In the genomic region with DNA sequence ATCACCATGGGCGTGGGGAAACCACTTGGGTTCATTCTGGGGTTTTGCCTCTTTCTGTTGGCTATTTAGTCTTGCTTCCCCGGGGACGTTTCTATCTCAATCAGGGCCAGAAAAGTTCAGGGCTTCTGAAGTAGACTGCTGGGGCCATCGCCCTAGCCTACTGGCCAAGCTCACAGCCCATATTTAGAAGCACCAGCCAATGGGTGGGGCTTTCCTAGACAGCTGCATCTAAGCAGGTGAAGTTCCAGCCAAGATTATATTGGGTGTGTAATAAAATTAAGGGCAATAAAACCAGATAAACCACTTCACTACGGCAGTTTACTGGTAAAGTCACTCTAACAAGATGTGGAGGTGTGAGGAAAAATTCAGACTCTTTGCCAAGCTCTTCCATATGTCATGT, we compare ENCODE assay signal across 21 mouse cellular contexts.
DNase-seq lines count a peak whose midpoint lies in the region; ATAC-seq and TF ChIP-seq lines count a peak whose summit lies in the region.
"Had no signal": no experiment of that assay in that cellular context is flagged by ENCODE, and none has a peak within 500 bp of the region (broad histone marks: within the 10 kb centered on the region; RNA-seq: fewer than 3 reads in every experiment).

No protein-coding gene starts in this region.

- H3K9ac ChIP-seq in limb, embryonic 14.5 days (ENCODE audit: low read depth, low read length, severe bottlenecking) = no peak overlapping the region
- H3K9ac ChIP-seq in intestine, embryonic 14.5 days (ENCODE audit: low read length) = no peak overlapping the region
- H3K9ac ChIP-seq: embryonic facial prominence, embryonic 13.5 days; heart, embryonic 13.5 days; hindbrain, embryonic 12.5 days had no signal

- no peaks in the 10 kb centered on the region; the same call in 1 of the 2 replicates for H3K4me1 ChIP-seq in limb, embryonic 14.5 days (ENCODE audit: control insufficient read depth, insufficient read depth, low read length)
- H3K4me1 ChIP-seq in limb, embryonic 10.5 days = peaks cover 15% of the 10 kb centered on the region
- peaks cover 9% of the 10 kb centered on the region for H3K4me1 ChIP-seq in intestine, embryonic 14.5 days (replicated peaks; ENCODE audit: control insufficient read depth, insufficient read depth, low read length)
- H3K4me1 ChIP-seq: hindbrain, embryonic 12.5 days had no signal

- no peak for TF ChIP-seq CTCF in brain, embryonic 14.5 days (IDR thresholded peaks at IDR 0.05; ENCODE audit: borderline replicate concordance, extremely low read depth, insufficient read depth, insufficient read length)

- TF ChIP-seq POLR2A in limb, embryonic 14.5 days (IDR thresholded peaks at IDR 0.05; ENCODE audit: borderline replicate concordance, extremely low read depth, insufficient read depth, insufficient read length) = no peak
- no peak for TF ChIP-seq POLR2A in brain, embryonic 14.5 days (IDR thresholded peaks at IDR 0.05; ENCODE audit: borderline replicate concordance, extremely low read depth, insufficient read depth, insufficient read length, poor library complexity, severe bottlenecking)

- DNase-seq in limb, embryonic 14.5 days (ENCODE audit: low spot score) = peak; percentile 48
- DNase-seq in limb, embryonic 10.5 days (ENCODE audit: low spot score) = no peak
- peak; percentile 14 for DNase-seq in brain, embryonic 14.5 days (ENCODE audit: low read depth)
- no peak for DNase-seq in intestine, embryonic 14.5 days (ENCODE audit: low spot score)
- DNase-seq in large intestine, adult 2 months (ENCODE audit: low read depth, low spot score) = peak; percentile 90
- DNase-seq in heart, postnatal 10 days = no peak
- no peak for DNase-seq in lung, postnatal 10 days
- DNase-seq: adrenal gland, adult 8-10 months; adrenal gland, postnatal 36 days; cerebellum, adult 11-12 months; cerebellum, adult 9-10 months; cerebellum, postnatal 25 days; gastrocnemius, postnatal 25 days; heart, postnatal 4 days; kidney, adult 18-20 months had no signal

- no peaks in the 10 kb centered on the region for H3K27me3 ChIP-seq in limb, embryonic 14.5 days (ENCODE audit: control insufficient read depth, insufficient read depth, low read length)
- no peaks in the 10 kb centered on the region for H3K27me3 ChIP-seq in limb, embryonic 10.5 days (ENCODE audit: low read depth, poor library complexity, severe bottlenecking)
- no peaks in the 10 kb centered on the region for H3K27me3 ChIP-seq in intestine, embryonic 14.5 days (replicated peaks; ENCODE audit: control insufficient read depth, insufficient read depth, low read length)
- H3K27me3 ChIP-seq: embryonic facial prominence, embryonic 13.5 days; heart, embryonic 13.5 days; hindbrain, embryonic 12.5 days had no signal

- peak; percentile 60; the same call in 1 of the 2 replicates for ATAC-seq in limb, embryonic 14.5 days (ENCODE audit: low FRiP score, low read depth)
- peak; percentile 83; the same call in 1 of the 2 replicates for ATAC-seq in intestine, embryonic 14.5 days (replicated peaks; ENCODE audit: low FRiP score, low TSS enrichment, low read depth)
- ATAC-seq: forebrain, embryonic 16.5 days; hindbrain, postnatal 0 days had no signal

- no peak overlapping the region for H3K27ac ChIP-seq in limb, embryonic 14.5 days (replicated peaks; ENCODE audit: low read depth, low read length)
- no peak overlapping the region for H3K27ac ChIP-seq in limb, embryonic 10.5 days
- no peak overlapping the region for H3K27ac ChIP-seq in intestine, embryonic 14.5 days (ENCODE audit: low read depth)
- H3K27ac ChIP-seq: embryonic facial prominence, embryonic 13.5 days; forebrain, embryonic 10.5 days; heart, embryonic 13.5 days; hindbrain, embryonic 12.5 days; hindbrain, postnatal 0 days had no signal

- no peak overlapping the region for H3K4me3 ChIP-seq in limb, embryonic 14.5 days (replicated peaks; ENCODE audit: low read length)
- H3K4me3 ChIP-seq in limb, embryonic 10.5 days = no peak overlapping the region
- no peak overlapping the region for H3K4me3 ChIP-seq in intestine, embryonic 14.5 days (ENCODE audit: low read depth, low read length)
- H3K4me3 ChIP-seq: embryonic facial prominence, embryonic 13.5 days; forebrain, embryonic 10.5 days; heart, embryonic 13.5 days; hindbrain, embryonic 12.5 days had no signal

- 51% methylated on average over 5 of the region's 5 CpGs for WGBS in limb, embryonic 14.5 days
- WGBS in limb, embryonic 10.5 days = 72% methylated on average over 5 of the region's 5 CpGs
- 70% methylated on average over 5 of the region's 5 CpGs for WGBS in intestine, embryonic 14.5 days
- 22% methylated on average over 5 of the region's 5 CpGs for WGBS in large intestine, adult 2 months

- H3K9me3 ChIP-seq in limb, embryonic 14.5 days (ENCODE audit: control insufficient read depth, low read length) = no peaks in the 10 kb centered on the region
- no peaks in the 10 kb centered on the region for H3K9me3 ChIP-seq in limb, embryonic 10.5 days (replicated peaks)
- no peaks in the 10 kb centered on the region for H3K9me3 ChIP-seq in intestine, embryonic 14.5 days (ENCODE audit: control insufficient read depth, low read length)
- H3K9me3 ChIP-seq: embryonic facial prominence, embryonic 13.5 days; forebrain, embryonic 10.5 days; heart, embryonic 13.5 days; hindbrain, embryonic 12.5 days had no signal

- H3K36me3 ChIP-seq in limb, embryonic 14.5 days (ENCODE audit: control insufficient read depth, insufficient read depth, low read length) = no peaks in the 10 kb centered on the region
- no peaks in the 10 kb centered on the region for H3K36me3 ChIP-seq in limb, embryonic 10.5 days
- no peaks in the 10 kb centered on the region for H3K36me3 ChIP-seq in intestine, embryonic 14.5 days (ENCODE audit: control insufficient read depth, insufficient read depth, low read length)
- H3K36me3 ChIP-seq: embryonic facial prominence, embryonic 13.5 days; forebrain, embryonic 10.5 days; heart, embryonic 13.5 days; hindbrain, embryonic 12.5 days had no signal

- H3K4me2 ChIP-seq in limb, embryonic 14.5 days (replicated peaks; ENCODE audit: low read depth, low read length, severe bottlenecking) = no peak overlapping the region
- H3K4me2 ChIP-seq in intestine, embryonic 14.5 days (ENCODE audit: low read length) = no peak overlapping the region
- H3K4me2 ChIP-seq: embryonic facial prominence, embryonic 13.5 days; heart, embryonic 13.5 days; hindbrain, embryonic 12.5 days had no signal

- intact Hi-C loops in heart, postnatal 10 days (cut with DNase I) = no loop called here

Comparison
In these comparisons a context has a peak if more than half of its experiments do, and no peak if none do; other contexts are left out.
1. DNase-seq: peak in limb, embryonic 14.5 days (single experiment), brain, embryonic 14.5 days (single experiment) and large intestine, adult 2 months (single experiment); none in limb, embryonic 10.5 days (single experiment), intestine, embryonic 14.5 days (single experiment), heart, postnatal 10 days (0 of 2) and lung, postnatal 10 days (single experiment).